Mouse (Mus musculus): ENCODE data around the gene Inhbe.
A peak's percentile ranks its signal among the peaks of the same experiment; 100 is the strongest.

Gene Inhbe

DNA sequence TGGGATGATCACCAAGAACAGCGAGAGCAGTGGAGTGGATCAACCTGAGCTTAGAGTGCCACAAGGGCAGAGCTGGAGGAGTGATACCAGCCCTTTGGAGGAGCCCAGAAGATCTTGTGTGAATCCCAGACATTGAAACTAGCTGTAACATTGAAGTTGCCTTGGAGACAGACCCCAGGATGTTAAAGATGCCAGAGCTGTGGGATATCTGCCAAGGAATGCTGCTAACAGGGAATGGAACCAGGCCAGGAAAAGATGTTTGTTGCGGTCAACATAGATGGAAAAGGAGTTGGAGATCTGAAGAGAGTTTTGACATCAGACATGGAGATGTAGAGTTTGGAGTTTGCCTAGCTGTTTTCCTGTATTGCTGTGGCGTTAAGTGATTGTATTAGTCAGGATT lies 8.0 kb downstream of the Inhbe start:
- no peak for DNase-seq (ENCODE audit: extremely low read depth, low read depth)

DNA sequence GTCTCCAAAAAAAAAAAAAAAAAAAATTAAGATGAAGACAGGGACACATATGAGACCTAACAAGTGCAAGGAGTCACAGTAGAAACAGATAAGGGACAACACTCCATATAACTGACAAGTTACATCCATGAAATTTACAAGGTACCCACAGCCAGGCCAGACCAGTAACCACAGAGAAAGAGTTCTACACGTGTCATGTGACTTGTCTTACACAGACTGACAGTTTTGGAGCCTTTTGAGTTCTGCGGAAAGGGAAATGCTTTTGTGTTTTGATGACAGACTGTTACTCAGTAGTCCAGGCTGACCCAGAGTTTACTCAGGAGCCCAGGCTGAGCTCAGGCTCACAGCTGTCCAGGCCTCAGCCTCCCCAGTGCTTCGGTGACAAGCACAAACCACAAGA lies 11.2 kb downstream of the Inhbe start:
- DNase-seq (ENCODE audit: extremely low read depth, low read depth) = no peak

GRCm38 (mm10) chr10:127341891-127342639 lies 12.1 kb downstream of the Inhbe start, which contains the start of gene Gli1:
TSS of gene Gli1 (minus strand) at chr10:127341974.
- peak; percentile 89 for DNase-seq (ENCODE audit: extremely low read depth, low read depth)

DNA sequence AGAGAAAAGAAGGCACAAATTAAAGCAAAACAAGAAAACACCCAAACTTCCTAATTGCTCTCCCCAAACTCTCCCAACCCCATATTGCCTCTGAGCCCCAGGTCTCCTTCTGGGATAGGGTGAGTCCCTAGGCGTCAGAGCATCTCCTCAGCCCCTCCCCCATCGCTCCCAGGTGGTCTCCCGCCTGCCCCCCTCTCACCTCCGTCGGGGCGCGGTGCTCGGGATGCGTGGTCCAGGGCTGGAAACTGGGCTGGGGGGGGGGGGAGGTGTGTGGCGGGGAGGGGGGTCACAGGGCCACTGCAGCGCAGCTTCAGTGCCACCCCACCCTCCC lies 12.9 kb downstream of the Inhbe start:
- no peak for DNase-seq (ENCODE audit: extremely low read depth, low read depth)

- no peak for DNase-seq (ENCODE audit: extremely low read depth, low read depth)
These were observed 13.4 kb downstream of the Inhbe start for GRCm38 (mm10) chr10:127340577-127341359.

- peak; percentile 61 for DNase-seq (ENCODE audit: extremely low read depth, low read depth)
These were observed 14.3 kb downstream of the Inhbe start for GRCm38 (mm10) chr10:127339683-127340576.

GRCm38 (mm10) chr10:127338930-127339682 lies 15.1 kb downstream of the Inhbe start:
- DNase-seq (ENCODE audit: extremely low read depth, low read depth) = peak; percentile 93

DNA sequence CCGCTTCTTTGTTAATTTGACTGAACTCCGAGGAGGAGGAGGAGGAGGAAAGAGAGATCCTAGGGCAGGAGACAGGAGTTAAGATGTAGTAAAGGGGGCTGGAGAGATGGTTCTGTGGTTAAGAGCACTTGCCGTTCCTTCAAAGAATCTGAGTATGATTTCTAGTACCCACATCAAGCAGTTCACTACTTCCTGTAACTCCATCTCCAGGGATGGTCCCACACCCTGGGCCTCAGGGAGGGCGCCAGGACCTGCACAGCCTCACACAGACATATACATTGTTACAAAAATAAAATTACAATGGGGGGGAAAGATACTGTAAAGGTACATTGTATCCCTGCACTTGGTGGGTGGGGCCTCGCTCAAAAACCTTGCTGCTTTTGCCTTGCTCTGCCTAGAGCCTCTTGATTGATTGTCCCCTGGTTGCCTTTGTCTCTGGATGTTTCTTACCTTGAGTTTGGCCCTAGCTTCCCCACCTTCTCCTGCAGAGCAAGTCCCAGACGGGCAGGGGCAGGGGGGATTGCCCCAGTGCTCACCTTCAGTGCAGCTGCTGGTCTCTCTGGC lies 16.6 kb downstream of the Inhbe start:
- no peak for DNase-seq (ENCODE audit: extremely low read depth, low read depth)

GRCm38 (mm10) chr10:127336952-127337351 lies 17.3 kb downstream of the Inhbe start:
- no peak for DNase-seq (ENCODE audit: extremely low read depth, low read depth)

DNA sequence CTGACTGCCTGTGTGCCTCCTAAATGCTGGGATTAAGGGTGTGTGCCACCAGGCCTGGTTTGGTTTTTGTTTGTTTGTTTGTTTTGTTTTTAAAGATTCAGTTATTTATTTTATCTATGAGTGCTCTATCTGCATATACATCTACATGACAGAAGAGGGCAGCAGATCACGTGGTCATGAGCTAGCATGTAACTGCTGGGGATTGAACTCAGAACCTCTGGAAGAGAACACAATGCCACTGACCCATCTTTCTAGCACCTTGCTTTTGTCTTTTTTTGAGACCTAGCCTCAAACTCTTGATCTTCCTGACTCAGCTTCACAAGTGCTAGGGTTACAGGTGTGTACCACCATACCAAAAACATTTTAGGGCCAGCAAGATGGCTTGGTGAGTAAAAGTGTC lies 18.9 kb downstream of the Inhbe start:
- no peak for DNase-seq (ENCODE audit: extremely low read depth, low read depth)

DNA sequence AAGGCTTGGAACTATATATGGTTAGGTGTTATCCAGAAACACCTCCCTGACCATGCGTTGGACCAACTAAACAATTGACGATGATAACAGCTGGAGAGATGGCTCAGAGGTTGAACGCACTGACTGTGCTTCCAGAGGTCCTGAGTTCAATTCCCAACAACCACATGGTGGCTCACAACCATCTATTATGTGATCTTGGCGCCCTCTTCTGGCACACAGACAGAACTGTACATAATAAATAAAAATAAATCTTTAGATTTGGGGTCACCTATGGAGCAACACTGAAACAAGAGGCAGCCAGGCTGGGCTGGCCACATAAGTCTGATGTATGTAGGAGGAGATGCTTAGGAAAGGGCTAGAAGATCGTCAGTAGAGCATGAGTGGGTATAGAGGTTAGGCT lies 21.1 kb downstream of the Inhbe start:
- no peak for DNase-seq (ENCODE audit: extremely low read depth, low read depth)

DNA sequence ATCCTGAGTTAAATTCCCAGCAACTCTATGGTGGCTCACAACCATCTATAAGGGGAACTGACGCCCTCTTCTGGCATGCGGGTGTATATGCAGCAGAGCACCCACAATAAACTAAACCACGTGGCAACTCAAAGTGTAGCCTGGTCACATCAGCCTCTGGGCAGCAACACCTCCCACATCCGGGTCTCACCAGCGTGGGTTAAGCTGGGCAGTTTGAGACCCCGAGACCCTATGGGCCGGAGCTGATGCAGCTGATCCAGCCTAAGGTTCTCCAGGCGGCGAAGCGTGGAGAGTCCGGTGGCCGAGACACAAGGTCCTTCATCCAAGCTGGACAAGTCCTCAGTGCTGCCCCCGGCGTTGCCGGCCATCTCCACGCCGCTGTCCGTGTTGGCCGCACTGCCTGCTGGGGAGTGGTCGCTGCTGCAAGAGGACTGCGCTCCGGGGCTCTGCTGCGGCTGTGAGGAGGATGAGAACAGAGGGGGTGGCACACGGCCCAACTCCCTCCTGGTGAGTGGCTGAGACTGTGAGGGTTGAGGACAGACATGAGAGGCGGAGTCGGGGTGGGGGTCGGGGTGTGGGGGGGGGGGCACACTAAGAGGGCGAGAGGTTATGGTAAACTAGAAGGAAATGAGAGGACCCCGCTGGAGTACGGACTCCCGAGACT lies 21.9 kb downstream of the Inhbe start:
- no peak for DNase-seq (ENCODE audit: extremely low read depth, low read depth)

DNA sequence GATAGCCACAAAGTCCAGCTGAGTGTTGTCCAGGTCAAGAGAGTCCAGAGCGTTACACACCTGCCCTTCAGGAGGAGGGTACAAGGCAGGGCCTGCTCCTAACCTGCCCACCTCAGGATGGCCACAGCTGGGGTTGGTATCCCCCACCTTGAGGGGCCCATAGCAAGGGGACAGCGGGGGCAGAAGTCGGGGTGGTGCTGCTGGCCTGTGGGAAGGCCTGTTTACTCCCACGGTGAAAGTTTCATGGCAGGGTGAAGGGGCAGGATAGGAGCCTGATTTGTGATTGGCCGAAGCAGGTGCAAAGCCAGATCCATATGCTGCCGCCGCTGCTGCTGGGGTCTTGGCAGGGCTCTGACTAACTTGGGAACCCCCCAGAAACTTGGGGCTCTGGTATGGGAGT lies 24.0 kb downstream of the Inhbe start:
- no peak for DNase-seq (ENCODE audit: extremely low read depth, low read depth)

GRCm38 (mm10) chr10:127327461-127328145 lies 26.6 kb downstream of the Inhbe start:
- DNase-seq (ENCODE audit: extremely low read depth, low read depth) = no peak

DNA sequence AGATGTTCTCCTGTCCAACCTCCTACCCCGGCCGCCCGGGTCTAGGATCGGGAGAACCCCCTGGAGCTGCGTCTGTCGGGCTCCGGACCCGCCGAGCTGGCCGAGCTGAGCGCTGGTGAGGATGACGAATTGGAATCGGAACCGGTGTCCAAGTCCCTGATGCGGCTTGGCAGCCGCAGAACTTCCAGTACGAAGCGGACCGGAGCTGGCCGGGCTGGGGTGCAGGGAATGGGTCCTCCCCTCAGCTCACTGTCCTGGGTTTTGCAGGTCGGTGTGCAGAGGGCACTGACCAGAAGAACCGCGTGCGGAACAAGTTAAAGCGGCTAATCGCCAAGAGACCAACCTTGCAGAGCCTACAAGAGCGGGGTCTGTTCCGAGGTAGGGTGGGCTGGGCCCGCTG lies 27.4 kb downstream of the Inhbe start:
- DNase-seq (ENCODE audit: extremely low read depth, low read depth) = no peak

DNA sequence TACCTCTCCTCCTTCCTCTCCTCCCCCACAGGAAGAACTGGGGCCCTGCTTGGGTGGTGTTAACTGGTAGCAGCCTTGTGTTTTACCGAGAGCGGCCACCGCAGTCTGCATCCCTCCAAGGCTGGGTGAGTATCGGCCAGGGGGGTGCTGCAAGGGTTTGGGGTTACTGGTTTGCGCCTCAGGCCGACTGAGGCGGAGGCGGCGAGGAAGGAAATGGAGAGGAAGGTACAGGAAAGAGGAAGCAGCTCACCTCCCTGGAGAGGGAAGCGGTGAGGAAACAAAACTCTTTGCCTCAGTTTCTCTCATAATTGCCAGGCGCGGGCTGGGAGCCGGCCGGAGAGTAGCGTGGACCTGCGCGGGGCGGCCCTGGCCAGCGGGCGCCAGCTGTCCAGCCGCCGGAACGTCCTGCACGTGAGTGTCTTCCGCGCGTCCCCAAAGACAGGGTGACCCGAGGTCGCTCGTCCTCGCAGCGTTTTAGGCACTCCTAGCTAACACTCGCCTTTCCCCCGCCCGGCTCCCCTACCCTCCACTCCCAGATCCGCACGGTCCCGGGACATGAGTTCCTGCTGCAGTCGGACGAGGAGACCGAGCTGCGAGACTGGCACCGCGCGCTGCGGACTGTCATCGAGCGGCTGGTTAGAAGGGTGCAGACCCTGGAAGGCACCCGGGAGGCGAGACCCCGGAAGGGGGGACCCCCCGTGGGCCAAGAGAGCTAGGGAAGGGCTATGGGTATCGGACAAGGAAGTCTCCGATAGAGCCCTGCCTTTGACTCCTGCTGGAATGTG lies 28.0 kb downstream of the Inhbe start:
- no peak for DNase-seq (ENCODE audit: extremely low read depth, low read depth)

GRCm38 (mm10) chr10:127325454-127326016 lies 28.7 kb downstream of the Inhbe start:
- DNase-seq (ENCODE audit: extremely low read depth, low read depth) = no peak

- peak; percentile 81 for DNase-seq (ENCODE audit: extremely low read depth, low read depth)
These were observed 29.7 kb downstream of the Inhbe start for GRCm38 (mm10) chr10:127324495-127324894.
